Comparison of ENCODE assay signal across 9 mouse cellular contexts in the genomic region with DNA sequence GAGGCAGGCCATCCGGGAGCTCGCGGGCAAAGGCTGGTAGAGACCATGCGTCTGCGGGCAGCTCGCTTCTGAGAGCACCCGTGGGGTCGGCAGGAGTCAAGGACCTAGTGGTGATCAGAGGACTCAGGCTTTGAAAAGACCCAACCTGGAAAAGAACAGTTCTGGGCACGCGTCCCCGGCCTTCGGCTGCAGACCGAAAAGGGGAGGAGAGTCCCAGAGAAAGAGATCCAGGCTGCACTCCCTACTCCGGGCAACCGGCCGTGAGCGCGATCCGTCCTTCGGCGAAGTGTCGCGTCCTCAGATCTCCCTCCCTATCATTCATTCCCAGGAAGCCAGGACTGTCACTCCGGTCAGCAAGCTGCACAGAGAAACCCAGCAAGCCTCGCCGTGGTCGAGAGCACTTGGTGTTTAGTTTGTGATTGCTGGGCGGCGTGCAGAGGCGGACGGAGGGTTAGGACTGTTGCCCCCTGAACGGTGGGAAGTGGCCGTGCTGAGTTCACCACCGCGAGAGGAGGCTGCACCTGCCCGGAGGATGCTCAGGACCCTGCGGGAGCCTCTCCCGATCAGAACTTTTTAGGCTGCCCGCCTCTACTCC. TPM values are rescaled to one million over a fixed set of nuclear protein-coding genes. Genes with fewer than 3 reads are reported as not detected.
A peak's percentile ranks its signal among the peaks of the same experiment; 100 is the strongest.
DNase-seq lines count a peak whose midpoint lies in the region; ATAC-seq and TF ChIP-seq lines count a peak whose summit lies in the region.
"Had no signal": no experiment of that assay in that cellular context is flagged by ENCODE, and none has a peak within 500 bp of the region (broad histone marks: within the 10 kb centered on the region; RNA-seq: fewer than 3 reads in every experiment).

No protein-coding gene starts in this region.

- H3K9me3 ChIP-seq in heart, embryonic 10.5 days, result no peaks in the 10 kb centered on the region
- H3K9me3 ChIP-seq in ES-E14 (ENCODE audit: control insufficient read depth, insufficient read depth, low read depth, low read length), result no peaks in the 10 kb centered on the region
- H3K9me3 ChIP-seq in embryonic facial prominence, embryonic 10.5 days, result no peaks in the 10 kb centered on the region
- H3K9me3 ChIP-seq in heart, postnatal 0 days (replicated peaks; ENCODE audit: control insufficient read depth, low read length), result no peaks in the 10 kb centered on the region
- no peaks in the 10 kb centered on the region for H3K9me3 ChIP-seq in liver, embryonic 11.5 days (ENCODE audit: control insufficient read depth, low read length)

- H3K27ac ChIP-seq in heart, embryonic 10.5 days, result no peak overlapping the region
- H3K27ac ChIP-seq in ES-E14 (ENCODE audit: insufficient read depth, low read depth, low read length, poor library complexity, severe bottlenecking), result no peak overlapping the region
- H3K27ac ChIP-seq in embryonic facial prominence, embryonic 10.5 days (replicated peaks), result peak overlapping the region; percentile 76
- H3K27ac ChIP-seq in heart, postnatal 0 days (ENCODE audit: low read depth), result no peak overlapping the region
- H3K27ac ChIP-seq in liver, embryonic 11.5 days (ENCODE audit: low read depth, low read length), result no peak overlapping the region

- peak overlapping the region; percentile 55; the same call in 1 of the 2 replicates for H3K9ac ChIP-seq in ES-E14 (ENCODE audit: insufficient read depth, low read depth, low read length, poor library complexity, severe bottlenecking)
- H3K9ac ChIP-seq in heart, postnatal 0 days (replicated peaks; ENCODE audit: low read depth, low read length), result no peak overlapping the region; the same call in 1 of the 2 replicates
- H3K9ac ChIP-seq in liver, embryonic 11.5 days (ENCODE audit: low read depth, low read length), result no peak overlapping the region

- no peak for TF ChIP-seq EP300 in heart, postnatal 0 days (IDR thresholded peaks at IDR 0.05; ENCODE audit: low read depth)

- ATAC-seq in heart, postnatal 0 days (ENCODE audit: insufficient read depth, low read depth), result peak; percentile 5; the same call in 1 of the 2 replicates
- 0 out of 2 replicates have a peak, but pooled peaks have one; percentile 34 for ATAC-seq in liver, embryonic 11.5 days (replicated peaks; ENCODE audit: low FRiP score)
- ATAC-seq in megakaryocyte progenitor cell, adult 5-6 weeks (replicated peaks; ENCODE audit: poor library complexity), result no peak; the same call in 1 of the 2 replicates

- 0% methylated on average over 39 of the region's 39 CpGs for WGBS in heart, embryonic 10.5 days
- under 1% methylated on average over 39 of the region's 39 CpGs for whole genome bisulfite sequencing in embryonic facial prominence, embryonic 10.5 days
- 1% methylated on average over 39 of the region's 39 CpGs for WGBS in heart, postnatal 0 days
- 2% methylated on average over 39 of the region's 39 CpGs for WGBS in liver, embryonic 11.5 days

- H3K4me3 ChIP-seq in heart, embryonic 10.5 days, result peak overlapping the region; percentile 65
- peak overlapping the region; percentile 64 to 82 for H3K4me3 ChIP-seq in ES-E14 (ENCODE audit: insufficient read depth in 1 of 2, low read depth in 1 of 2, low read length in 2 of 2, poor library complexity in 1 of 2, severe bottlenecking in 1 of 2)
- peak overlapping the region; percentile 69 for H3K4me3 ChIP-seq in embryonic facial prominence, embryonic 10.5 days
- peak overlapping the region; percentile 54 for H3K4me3 ChIP-seq in heart, postnatal 0 days (ENCODE audit: low read depth, low read length)
- H3K4me3 ChIP-seq in liver, embryonic 11.5 days (ENCODE audit: low read depth, low read length), result peak overlapping the region; percentile 47

- peak overlapping the region; percentile 81 for H3K4me2 ChIP-seq in heart, postnatal 0 days (ENCODE audit: low read depth, low read length)
- peak overlapping the region; percentile 78 for H3K4me2 ChIP-seq in liver, embryonic 11.5 days

- intact Hi-C loops in heart, postnatal 36 days (cut with DNase I), result no loop called here

- in situ Hi-C loops in ES-E14 (cut with MboI; ENCODE audit: low sequenced_read_pairs in 2 of 2, unreplicated experiment in 2 of 2), result no loop called here

- no peak for TF ChIP-seq CTCF in heart, postnatal 0 days (IDR thresholded peaks at IDR 0.05; ENCODE audit: low read depth)

- peaks cover 72% of the 10 kb centered on the region for H3K27me3 ChIP-seq in heart, embryonic 10.5 days (ENCODE audit: insufficient read depth, poor library complexity, severe bottlenecking)
- H3K27me3 ChIP-seq in embryonic facial prominence, embryonic 10.5 days (replicated peaks; ENCODE audit: low read depth, poor library complexity, severe bottlenecking), result peaks cover 69% of the 10 kb centered on the region
- peaks cover 61% of the 10 kb centered on the region for H3K27me3 ChIP-seq in heart, postnatal 0 days (ENCODE audit: control insufficient read depth, insufficient read depth, low read length)
- H3K27me3 ChIP-seq in liver, embryonic 11.5 days (replicated peaks; ENCODE audit: control insufficient read depth, insufficient read depth, low read length), result peaks cover 62% of the 10 kb centered on the region

- peaks cover 24% of the 10 kb centered on the region for H3K4me1 ChIP-seq in heart, embryonic 10.5 days
- H3K4me1 ChIP-seq in ES-E14 (ENCODE audit: control insufficient read depth in 2 of 2, insufficient read depth in 2 of 2, low read length in 2 of 2, poor library complexity in 1 of 2), result peaks cover 4% of the 10 kb centered on the region in 2 experiments; a peak in 3 of 4 replicates
- H3K4me1 ChIP-seq in embryonic facial prominence, embryonic 10.5 days, result peaks cover 33% of the 10 kb centered on the region
- H3K4me1 ChIP-seq in heart, postnatal 0 days (ENCODE audit: control insufficient read depth, insufficient read depth), result peaks cover 16% of the 10 kb centered on the region; the same call in 1 of the 2 replicates
- 0 out of 2 replicates have a peak, but pooled peaks cover 7% of the 10 kb centered on the region for H3K4me1 ChIP-seq in liver, embryonic 11.5 days (replicated peaks; ENCODE audit: control insufficient read depth, insufficient read depth, low read length)

- no peak for DNase-seq in heart, embryonic 10.5 days (ENCODE audit: low spot score)
- no peak for DNase-seq in heart, postnatal 36 days
- DNase-seq in ES-E14 (ENCODE audit: low read depth, low spot score), result no peak
- DNase-seq in embryonic facial prominence, embryonic 10.5 days (ENCODE audit: low spot score), result peak; percentile 48
- DNase-seq in heart, postnatal 0 days (ENCODE audit: low spot score), result no peak
- peak; percentile 36 for DNase-seq in liver, embryonic 11.5 days (ENCODE audit: low spot score)
- DNase-seq in right cerebral cortex, postnatal 10 days (ENCODE audit: low spot score in 2 of 2), result peak; percentile 67 to 71

- H3K36me3 ChIP-seq in heart, embryonic 10.5 days, result no peaks in the 10 kb centered on the region
- H3K36me3 ChIP-seq in ES-E14 (ENCODE audit: control insufficient read depth, insufficient read depth, low read length, poor library complexity, severe bottlenecking), result no peaks in the 10 kb centered on the region
- H3K36me3 ChIP-seq in embryonic facial prominence, embryonic 10.5 days (replicated peaks), result no peaks in the 10 kb centered on the region
- H3K36me3 ChIP-seq in heart, postnatal 0 days (replicated peaks; ENCODE audit: control insufficient read depth, insufficient read depth, low read length), result no peaks in the 10 kb centered on the region
- H3K36me3 ChIP-seq in liver, embryonic 11.5 days (ENCODE audit: control insufficient read depth, insufficient read depth, low read length), result no peaks in the 10 kb centered on the region

TF ChIP-seq in ES-E14, 5 proteins besides CTCF, POLR2A, EP300 and RAD21:
- TF ChIP-seq ZNF384 (IDR thresholded peaks at IDR 0.05; ENCODE audit: low read depth, low read length), result no peak
- TF ChIP-seq ZC3H11A (IDR thresholded peaks at IDR 0.05; ENCODE audit: borderline replicate concordance, low read depth, low read length), result no peak
- TF ChIP-seq CHD2 (IDR thresholded peaks at IDR 0.05; ENCODE audit: low read depth, low read length), result no peak
- TF ChIP-seq MAFK (IDR thresholded peaks at IDR 0.05; ENCODE audit: insufficient read depth, low read depth, low read length), result no peak
- TF ChIP-seq HCFC1 (IDR thresholded peaks at IDR 0.05; ENCODE audit: borderline replicate concordance, insufficient read depth, low read length), result no peak
TF ChIP-seq in ES-E14: peak in this region for 0.

RNA-seq across cellular contexts. Expression of gene Tmem178b, which starts 0.7 kb away (rescaled TPM):
- polyA plus RNA-seq in heart, embryonic 10.5 days (2016; fragmentation: Nextera tagmentation; extraction: Ambion mirVana), result 0.06 and 0.18 TPM in 2 replicates
- under 1 TPM; 0.36 to 0.60 TPM for total RNA-seq in heart, postnatal 36 days (2021)
- total RNA-seq in ES-E14 (2012; rRNA removed), result 0.04 and 0.32 TPM in 2 replicates
- polyA plus RNA-seq in embryonic facial prominence, embryonic 10.5 days (2016; fragmentation: Nextera tagmentation; extraction: Ambion mirVana), result 1.5 TPM in 2 replicates
- not detected in 2 replicates for total RNA-seq in heart, postnatal 0 days (2014; rRNA removed; ENCODE audit: low replicate concordance)
- polyA plus RNA-seq in heart, postnatal 0 days (2015; fragmentation: Nextera tagmentation; extraction: Ambion mirVana), result 0.04 and 0.07 TPM in 2 replicates
- 0.15 TPM in 1 of 2 replicates, not detected in the other for polyA plus RNA-seq in liver, embryonic 11.5 days (2014; fragmentation: Nextera tagmentation; extraction: Ambion mirVana)
- total RNA-seq in megakaryocyte progenitor cell, adult 5-6 weeks (2015), result not detected in 2 replicates
- not detected in 2 replicates for total RNA-seq in megakaryocyte progenitor cell, adult 5-6 weeks (2017)
- total RNA-seq: neutrophil, adult 5-6 weeks had no signal

Comparison
In these comparisons a context has a peak if more than half of its experiments do, and no peak if none do; other contexts are left out.
1. DNase-seq: peak in embryonic facial prominence, embryonic 10.5 days (single experiment), liver, embryonic 11.5 days (single experiment) and right cerebral cortex, postnatal 10 days (2 of 2); none in heart, embryonic 10.5 days (single experiment), heart, postnatal 36 days (0 of 2), ES-E14 (single experiment) and heart, postnatal 0 days (single experiment).
2. Peak in every context shown above with its lines, with median percentiles within 50 percentile points of each other: H3K4me3 ChIP-seq.